Comparison of ENCODE assay signal across 12 mouse cellular contexts in genomic region chr10:127524646-127525255, GRCm38 (mm10). TPM values are rescaled to one million over a fixed set of nuclear protein-coding genes. Genes with fewer than 3 reads are reported as not detected.
DNase-seq lines count a peak whose midpoint lies in the region; ATAC-seq and TF ChIP-seq lines count a peak whose summit lies in the region.
"Had no signal": no experiment of that assay in that cellular context is flagged by ENCODE, and none has a peak within 500 bp of the region (broad histone marks: within the 10 kb centered on the region; RNA-seq: fewer than 3 reads in every experiment).

No protein-coding gene starts in this region.

- H3K9me3 ChIP-seq in forebrain, embryonic 15.5 days = no peaks in the 10 kb centered on the region
- no peaks in the 10 kb centered on the region for H3K9me3 ChIP-seq in limb, embryonic 15.5 days
- no peaks in the 10 kb centered on the region for H3K9me3 ChIP-seq in lung, postnatal 0 days (ENCODE audit: low read length)
- H3K9me3 ChIP-seq: lung, embryonic 15.5 days had no signal

- TF ChIP-seq EP300 in lung, postnatal 0 days (IDR thresholded peaks at IDR 0.05) = no peak

- H3K27ac ChIP-seq in forebrain, embryonic 15.5 days (replicated peaks) = no peak overlapping the region
- no peak overlapping the region for H3K27ac ChIP-seq in limb, embryonic 15.5 days
- H3K27ac ChIP-seq in lung, postnatal 0 days (ENCODE audit: low read length) = no peak overlapping the region
- H3K27ac ChIP-seq: lung, embryonic 15.5 days had no signal

- H3K4me1 ChIP-seq in forebrain, embryonic 15.5 days = peaks cover 64% of the 10 kb centered on the region
- H3K4me1 ChIP-seq in limb, embryonic 15.5 days = peaks cover 71% of the 10 kb centered on the region
- peaks cover 17% of the 10 kb centered on the region; the same call in 1 of the 2 replicates for H3K4me1 ChIP-seq in lung, postnatal 0 days (ENCODE audit: insufficient read depth, low read depth, low read length)

- peaks cover 44% of the 10 kb centered on the region for H3K27me3 ChIP-seq in forebrain, embryonic 15.5 days
- H3K27me3 ChIP-seq in limb, embryonic 15.5 days = peaks cover 60% of the 10 kb centered on the region
- H3K27me3 ChIP-seq in lung, postnatal 0 days (replicated peaks; ENCODE audit: insufficient read depth, low read length) = peaks cover 52% of the 10 kb centered on the region

- no peak overlapping the region for H3K4me2 ChIP-seq in forebrain, embryonic 15.5 days (replicated peaks)
- peak overlapping the region; percentile 21; the same call in 1 of the 2 replicates for H3K4me2 ChIP-seq in limb, embryonic 15.5 days
- H3K4me2 ChIP-seq in lung, postnatal 0 days (replicated peaks; ENCODE audit: low read depth, low read length) = no peak overlapping the region
- H3K4me2 ChIP-seq: lung, embryonic 15.5 days had no signal

- H3K4me3 ChIP-seq in forebrain, embryonic 15.5 days = 0 out of 2 replicates have a peak overlapping the region, but pooled peaks have one; percentile 3
- no peak overlapping the region for H3K4me3 ChIP-seq in limb, embryonic 15.5 days
- H3K4me3 ChIP-seq in lung, postnatal 0 days (ENCODE audit: low read depth, low read length) = no peak overlapping the region
- H3K4me3 ChIP-seq: lung, embryonic 15.5 days; myocyte had no signal

- no peak for ATAC-seq in forebrain, embryonic 15.5 days (replicated peaks)
- ATAC-seq in limb, embryonic 15.5 days (ENCODE audit: insufficient number of reproducible peaks, low FRiP score, low TSS enrichment, low read depth) = no peak
- no peak for ATAC-seq in lung, postnatal 0 days

- H3K9ac ChIP-seq in forebrain, embryonic 15.5 days (replicated peaks) = no peak overlapping the region
- H3K9ac ChIP-seq in limb, embryonic 15.5 days = no peak overlapping the region
- no peak overlapping the region for H3K9ac ChIP-seq in lung, postnatal 0 days (replicated peaks; ENCODE audit: low read depth)
- H3K9ac ChIP-seq: lung, embryonic 15.5 days had no signal

- H3K36me3 ChIP-seq in forebrain, embryonic 15.5 days = no peaks in the 10 kb centered on the region
- peaks cover 10% of the 10 kb centered on the region for H3K36me3 ChIP-seq in limb, embryonic 15.5 days
- no peaks in the 10 kb centered on the region for H3K36me3 ChIP-seq in lung, postnatal 0 days (ENCODE audit: insufficient read depth, low read length)

- no peak for TF ChIP-seq CTCF in lung, postnatal 0 days (IDR thresholded peaks at IDR 0.05)

- peak; percentile 23 for DNase-seq in thymus, postnatal 14 days
- no peak for DNase-seq in thymus, adult 18-20 months
- peak; percentile 70 for DNase-seq in retina, postnatal 1 day
- DNase-seq in lung, postnatal 0 days (ENCODE audit: low spot score) = no peak
- no peak for DNase-seq in kidney, adult 8-10 months
- no peak for DNase-seq in frontal cortex, postnatal 10 days (ENCODE audit: low spot score in 2 of 2)
- DNase-seq: heart, postnatal 14 days; kidney, postnatal 14 days had no signal

- 2% methylated on average over 23 of the region's 23 CpGs for WGBS in forebrain, embryonic 15.5 days
- 4% methylated on average over 23 of the region's 23 CpGs for WGBS in limb, embryonic 15.5 days
- WGBS in lung, postnatal 0 days = 9% methylated on average over 21 of the region's 23 CpGs

RNA-seq across cellular contexts. Expression of gene Shmt2, which starts 2.5 kb away (rescaled TPM):
- 75.2 and 78.5 TPM in 2 replicates for polyA plus RNA-seq in forebrain, embryonic 15.5 days (2015; fragmentation: Nextera tagmentation; extraction: Ambion mirVana)
- polyA plus RNA-seq in limb, embryonic 15.5 days (2015; fragmentation: Nextera tagmentation; extraction: Ambion mirVana) = 112 and 122 TPM in 2 replicates
- 27.1 and 31.0 TPM in 2 replicates for polyA plus RNA-seq in lung, postnatal 0 days (2015; fragmentation: Nextera tagmentation; extraction: Ambion mirVana)

RNA-seq across cellular contexts. Expression of gene Nxph4, which starts 9.6 kb away (rescaled TPM):
- polyA plus RNA-seq in forebrain, embryonic 15.5 days (2015; fragmentation: Nextera tagmentation; extraction: Ambion mirVana) = 38.9 and 40.2 TPM in 2 replicates
- polyA plus RNA-seq in limb, embryonic 15.5 days (2015; fragmentation: Nextera tagmentation; extraction: Ambion mirVana) = 21.7 and 25.1 TPM in 2 replicates
- 0.44 and 0.60 TPM in 2 replicates for polyA plus RNA-seq in lung, postnatal 0 days (2015; fragmentation: Nextera tagmentation; extraction: Ambion mirVana)

RNA-seq across cellular contexts. Expression of gene Ndufa4l2, which starts 10.0 kb away (rescaled TPM):
- polyA plus RNA-seq in forebrain, embryonic 15.5 days (2015; fragmentation: Nextera tagmentation; extraction: Ambion mirVana) = 17.1 and 18.0 TPM in 2 replicates
- polyA plus RNA-seq in limb, embryonic 15.5 days (2015; fragmentation: Nextera tagmentation; extraction: Ambion mirVana) = 328 and 370 TPM in 2 replicates
- polyA plus RNA-seq in lung, postnatal 0 days (2015; fragmentation: Nextera tagmentation; extraction: Ambion mirVana) = 132 and 149 TPM in 2 replicates

RNA-seq across cellular contexts. Expression of gene Stac3, which starts 23.3 kb away (rescaled TPM):
- 1.5 and 1.6 TPM in 2 replicates for polyA plus RNA-seq in forebrain, embryonic 15.5 days (2015; fragmentation: Nextera tagmentation; extraction: Ambion mirVana)
- polyA plus RNA-seq in limb, embryonic 15.5 days (2015; fragmentation: Nextera tagmentation; extraction: Ambion mirVana) = 17.2 and 38.7 TPM in 2 replicates
- polyA plus RNA-seq in lung, postnatal 0 days (2015; fragmentation: Nextera tagmentation; extraction: Ambion mirVana) = 0.23 and 0.53 TPM in 2 replicates

Comparison
In these comparisons a context has a peak if more than half of its experiments do, and no peak if none do; other contexts are left out.
1. DNase-seq: peak in thymus, postnatal 14 days (single experiment) and retina, postnatal 1 day (single experiment); none in thymus, adult 18-20 months (0 of 2), lung, postnatal 0 days (single experiment), kidney, adult 8-10 months (0 of 2) and frontal cortex, postnatal 10 days (0 of 2).
2. RNA of gene Nxph4, which starts 9.6 kb away (polyA plus RNA-seq): 38.9 to 40.2 TPM in forebrain, embryonic 15.5 days and 21.7 to 25.1 TPM in limb, embryonic 15.5 days; 0.44 to 0.60 TPM in lung, postnatal 0 days; every median in the first group is over 10 times any median in the second.